Mouse (Mus musculus) liver, embryonic 14.5 days (tissue): ENCODE data around the gene Gpr146.

ENCODE experiments used
- CTCF ChIP-seq: IDR thresholded peaks from 2 replicates; pipeline ENCODE4 v1.5.1; 2016; ENCODE audit warnings: antibody characterized with exemption, low read depth, control low read depth
- EP300 ChIP-seq: IDR thresholded peaks from 2 replicates; pipeline ENCODE4 v1.6.1; 2016; ENCODE audit warnings: antibody characterized with exemption, low read depth

DNA sequence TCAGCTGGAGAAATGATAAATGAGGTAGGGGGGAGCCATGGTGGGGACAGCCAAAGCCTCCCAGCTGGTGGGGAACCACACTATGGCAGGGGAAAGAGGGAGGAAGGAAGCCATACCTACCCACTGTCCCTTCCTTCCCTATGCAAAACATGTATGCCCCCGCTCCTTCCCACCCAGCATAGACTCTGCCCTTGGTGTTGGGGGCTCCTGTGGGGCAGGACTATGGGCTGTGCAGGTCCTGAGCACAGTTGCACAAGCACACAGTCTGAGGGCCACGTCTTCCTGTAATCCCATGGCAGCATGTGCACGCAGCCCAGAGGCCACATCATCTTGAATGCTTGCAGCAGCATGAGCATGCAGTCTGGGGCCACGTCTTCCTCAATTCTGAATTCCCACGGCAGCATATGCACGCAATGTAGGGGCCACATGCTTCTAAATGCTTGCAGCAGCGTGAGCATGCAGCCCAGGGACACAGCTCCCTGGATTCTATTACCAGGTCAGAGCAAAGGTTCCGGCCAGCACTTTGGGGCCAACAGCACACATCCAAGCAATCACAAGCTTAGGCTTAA is 26.3 kb downstream of the Gpr146 start:
- no peak for TF ChIP-seq CTCF
- no peak for TF ChIP-seq EP300
